Mouse (Mus musculus) thymus, adult 2 months (tissue): Measurements from ENCODE around the gene Dsn1.

ENCODE experiments used
- CTCF ChIP-seq: fragments of 200-500 bp; IDR thresholded peaks from 2 replicates; pipeline ENCODE4 v1.5.1; 2012; ENCODE audit warnings: mild to moderate bottlenecking, control low read depth, low read length, moderate library complexity, borderline replicate concordance; ENCODE audit not compliant: control insufficient read depth, poor library complexity, insufficient read depth; ENCODE audit errors: extremely low read depth
- POLR2A ChIP-seq: fragments of 200-500 bp; IDR thresholded peaks from 2 replicates; pipeline ENCODE4 v1.6.1; 2012; ENCODE audit warnings: mild to moderate bottlenecking, low read length, control low read depth, moderate library complexity; ENCODE audit not compliant: control insufficient read depth, poor library complexity, insufficient read depth; ENCODE audit errors: extremely low read depth

GRCm38 (mm10) chr2:157043987-157044386 lies 37.0 kb upstream of the Dsn1 start:
- TF ChIP-seq POLR2A (no peak), CTCF (no peak)
